Mouse (Mus musculus) erythroblast, embryonic 14.5 days (primary cell): ENCODE data around the gene Dennd2c.

ENCODE experiments used
- GATA1 ChIP-seq: IDR thresholded peaks from 2 replicates; pipeline ENCODE4 v1.6.1; 2012; ENCODE audit warnings: low read length, inconsistent platforms, mixed read lengths
- TAL1 ChIP-seq: IDR thresholded peaks from 3 replicates; pipeline ENCODE4 v1.6.1; 2012; ENCODE audit warnings: low read length, inconsistent platforms, mixed read lengths

DNA sequence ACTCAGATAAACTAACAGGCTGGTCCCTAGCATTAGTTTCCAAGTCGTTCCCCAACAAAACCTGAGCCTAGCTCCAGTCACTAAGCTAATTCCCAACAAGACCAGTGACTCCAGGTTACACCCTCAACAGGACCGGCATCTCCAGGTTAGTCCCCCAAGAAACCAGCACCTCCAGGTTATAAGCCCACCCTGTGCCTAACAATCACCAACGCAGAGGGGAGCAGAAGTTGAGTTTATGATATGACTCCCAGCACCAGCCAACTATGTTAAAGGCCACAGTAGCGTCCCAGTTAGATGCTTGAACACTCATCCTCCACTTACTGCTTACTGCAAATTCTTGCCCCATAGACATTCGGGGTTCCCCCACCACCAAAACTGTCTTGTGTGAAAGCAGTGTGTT, 97.0 kb downstream of the Dennd2c start:
- TF ChIP-seq TAL1 (no peak), GATA1 (no peak)
